Mouse (Mus musculus): Measurements from ENCODE around the gene Gapdhs. TPM values are rescaled to one million over a fixed set of nuclear protein-coding genes. Genes with fewer than 3 reads are reported as not detected.
"Not testable (repeated sequence)": the region's sequence is repeated elsewhere in the genome, so short reads cannot be mapped to it uniquely, and the experiment has no call there.

The Gapdhs gene
- polyA plus RNA-seq (2015; fragmentation: Nextera tagmentation; extraction: Ambion mirVana), result 0.93 and 1.0 TPM in 2 replicates

- not testable (repeated sequence) for H3K4me1 ChIP-seq; H3K27me3 ChIP-seq; H3K4me3 ChIP-seq; H3K9me3 ChIP-seq (replicated peaks); H3K9ac ChIP-seq; H3K4me2 ChIP-seq; H3K27ac ChIP-seq; ATAC-seq
- 71% methylated on average over 2 of the region's 4 CpGs for WGBS
- peaks cover 23% of the 10 kb centered on the region for H3K36me3 ChIP-seq (ENCODE audit: poor library complexity, severe bottlenecking)
Measured at GRCm38 (mm10) chr7:30743617-30744016, at the start of gene Gapdhs. Gene Gapdhs (minus strand): TSS chr7:30743681.

DNA sequence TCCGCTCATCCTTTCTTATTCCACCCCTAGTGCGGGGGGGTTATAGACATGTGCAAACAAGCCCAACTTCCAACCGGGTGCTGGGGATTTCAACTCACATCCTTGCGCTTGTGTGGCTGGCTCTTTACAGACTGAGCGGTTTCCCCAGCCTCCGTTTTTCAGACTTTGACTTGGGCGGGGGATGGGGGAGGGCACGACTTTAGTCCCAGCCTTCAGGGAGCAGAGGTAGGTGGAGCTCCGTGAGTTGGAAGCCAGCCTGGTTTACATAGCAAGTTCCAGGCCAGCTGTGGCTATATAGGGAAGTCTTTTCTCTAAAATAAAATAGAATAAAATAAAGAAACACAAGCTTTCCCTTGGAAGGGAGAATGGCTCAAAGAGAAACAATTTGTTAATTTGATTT lies 48.4 kb upstream of the Gapdhs start:
- ATAC-seq, result no peak
- no peak overlapping the region for H3K4me2 ChIP-seq
- no peaks in the 10 kb centered on the region for H3K36me3 ChIP-seq (ENCODE audit: poor library complexity, severe bottlenecking)
- no peak overlapping the region for H3K9ac ChIP-seq
- H3K9me3 ChIP-seq (replicated peaks), result no peaks in the 10 kb centered on the region
- peaks cover 15% of the 10 kb centered on the region; the same call in 1 of the 2 replicates for H3K27me3 ChIP-seq
- H3K4me1 ChIP-seq, result no peaks in the 10 kb centered on the region
- no peak overlapping the region for H3K27ac ChIP-seq
- 26% methylated on average over 9 of the region's 9 CpGs for WGBS
- H3K4me3 ChIP-seq, result no peak overlapping the region

DNA sequence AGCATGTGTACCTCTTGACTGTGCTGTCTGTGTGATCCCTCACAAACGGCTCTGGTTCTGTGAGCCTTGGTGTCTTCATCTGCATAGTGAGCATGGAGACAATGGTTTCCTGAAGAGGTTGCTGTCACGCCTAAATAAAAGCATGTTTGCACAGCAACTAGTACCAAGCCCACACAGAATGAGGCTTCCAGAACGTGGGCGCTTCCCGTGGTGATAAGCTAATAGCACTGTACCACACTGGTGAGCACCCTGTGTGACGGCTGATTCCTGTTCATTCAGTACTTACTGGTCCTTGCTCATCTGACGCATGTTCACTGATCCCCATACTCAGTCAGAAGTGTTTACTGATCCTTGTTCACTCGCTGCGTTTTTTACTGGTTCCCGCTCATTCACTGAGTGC lies 46.7 kb upstream of the Gapdhs start:
- H3K9ac ChIP-seq, result no peak overlapping the region
- H3K4me2 ChIP-seq, result no peak overlapping the region
- no peaks in the 10 kb centered on the region for H3K9me3 ChIP-seq (replicated peaks)
- no peak overlapping the region for H3K4me3 ChIP-seq
- WGBS, result 83% methylated on average over 10 of the region's 10 CpGs
- peaks cover 17% of the 10 kb centered on the region; the same call in 1 of the 2 replicates for H3K27me3 ChIP-seq
- H3K36me3 ChIP-seq (ENCODE audit: poor library complexity, severe bottlenecking), result no peaks in the 10 kb centered on the region
- H3K4me1 ChIP-seq, result peaks cover 13% of the 10 kb centered on the region
- no peak for ATAC-seq
- no peak overlapping the region for H3K27ac ChIP-seq

- peaks cover 17% of the 10 kb centered on the region; the same call in 1 of the 2 replicates for H3K27me3 ChIP-seq
- H3K4me2 ChIP-seq, result no peak within 1 kb of the TSS
- H3K9ac ChIP-seq, result no peak within 1 kb of the TSS
- H3K36me3 ChIP-seq (ENCODE audit: poor library complexity, severe bottlenecking), result no peaks in the 10 kb centered on the region
- 43% methylated on average over 14 of the region's 15 CpGs for WGBS
- H3K27ac ChIP-seq, result no peak within 1 kb of the TSS
- no peaks in the 10 kb centered on the region for H3K9me3 ChIP-seq (replicated peaks)
- peaks cover 14% of the 10 kb centered on the region for H3K4me1 ChIP-seq
- no peak for ATAC-seq
- no peak within 1 kb of the TSS for H3K4me3 ChIP-seq
Measured at GRCm38 (mm10) chr7:30787377-30788022, 44.0 kb upstream of the Gapdhs start, which contains the start of gene Krtdap. Gene Krtdap (plus strand): TSS chr7:30787896.

GRCm38 (mm10) chr7:30785721-30786546 lies 42.5 kb upstream of the Gapdhs start:
- no peak overlapping the region for H3K27ac ChIP-seq
- H3K27me3 ChIP-seq, result peaks cover 13% of the 10 kb centered on the region; the same call in 1 of the 2 replicates
- no peak overlapping the region for H3K9ac ChIP-seq
- ATAC-seq, result peak; percentile 78
- no peak overlapping the region for H3K4me2 ChIP-seq
- peaks cover 14% of the 10 kb centered on the region for H3K4me1 ChIP-seq
- 38% methylated on average over 13 of the region's 13 CpGs for WGBS
- H3K36me3 ChIP-seq (ENCODE audit: poor library complexity, severe bottlenecking), result no peaks in the 10 kb centered on the region
- H3K4me3 ChIP-seq, result no peak overlapping the region
- no peaks in the 10 kb centered on the region for H3K9me3 ChIP-seq (replicated peaks)

- H3K27me3 ChIP-seq, result peaks cover 13% of the 10 kb centered on the region; the same call in 1 of the 2 replicates
- no peak overlapping the region for H3K9ac ChIP-seq
- H3K36me3 ChIP-seq (ENCODE audit: poor library complexity, severe bottlenecking), result no peaks in the 10 kb centered on the region
- 73% methylated on average over 1 of the region's 1 CpGs for WGBS
- ATAC-seq, result no peak
- no peak overlapping the region for H3K4me2 ChIP-seq
- H3K9me3 ChIP-seq (replicated peaks), result no peaks in the 10 kb centered on the region
- no peak overlapping the region for H3K27ac ChIP-seq
- peaks cover 14% of the 10 kb centered on the region for H3K4me1 ChIP-seq
- H3K4me3 ChIP-seq, result no peak overlapping the region
Measured at GRCm38 (mm10) chr7:30785154-30785553, 41.7 kb upstream of the Gapdhs start.

- no peak overlapping the region for H3K4me3 ChIP-seq
- 86% methylated on average over 3 of the region's 3 CpGs for WGBS
- 0 out of 2 replicates have a peak, but pooled peaks cover 6% of the 10 kb centered on the region for H3K27me3 ChIP-seq
- no peaks in the 10 kb centered on the region for H3K9me3 ChIP-seq (replicated peaks)
- H3K4me2 ChIP-seq, result no peak overlapping the region
- peaks cover 14% of the 10 kb centered on the region for H3K4me1 ChIP-seq
- H3K36me3 ChIP-seq (ENCODE audit: poor library complexity, severe bottlenecking), result no peaks in the 10 kb centered on the region
- no peak for ATAC-seq
- H3K9ac ChIP-seq, result no peak overlapping the region
- H3K27ac ChIP-seq, result no peak overlapping the region
Measured at GRCm38 (mm10) chr7:30782658-30783057, 39.2 kb upstream of the Gapdhs start.

- 70% methylated on average over 4 of the region's 4 CpGs for WGBS
- no peak overlapping the region for H3K4me2 ChIP-seq
- no peaks in the 10 kb centered on the region for H3K36me3 ChIP-seq (ENCODE audit: poor library complexity, severe bottlenecking)
- 0 out of 2 replicates have a peak, but pooled peaks cover under 1% of the 10 kb centered on the region for H3K27me3 ChIP-seq
- H3K9ac ChIP-seq, result no peak overlapping the region
- H3K27ac ChIP-seq, result no peak overlapping the region
- no peak for ATAC-seq
- no peak overlapping the region for H3K4me3 ChIP-seq
- H3K4me1 ChIP-seq, result peaks cover 14% of the 10 kb centered on the region
- H3K9me3 ChIP-seq (replicated peaks), result no peaks in the 10 kb centered on the region
Measured at GRCm38 (mm10) chr7:30781792-30782191, 38.3 kb upstream of the Gapdhs start.

DNA sequence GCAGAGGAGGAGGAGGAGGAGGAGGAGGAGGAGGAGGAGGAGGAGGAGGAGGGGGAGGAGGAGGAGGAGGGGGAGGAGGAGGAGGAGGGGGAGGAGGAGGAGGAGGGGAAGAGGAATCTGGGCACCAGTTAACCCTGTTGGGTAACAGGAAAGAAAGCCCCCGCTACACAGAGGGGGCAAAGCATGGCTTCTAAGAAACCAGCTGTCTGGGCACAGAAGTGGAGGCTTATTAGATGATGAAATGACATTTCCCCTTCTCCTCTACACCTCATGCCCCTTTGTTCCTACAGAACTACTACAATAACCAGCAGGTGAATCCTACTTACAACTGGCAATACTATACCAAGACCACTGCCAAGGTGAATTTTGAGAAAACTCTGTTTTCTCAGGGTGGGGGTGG lies 34.4 kb upstream of the Gapdhs start:
- Histone ChIP-seq H3K36me3 (ENCODE audit: poor library complexity, severe bottlenecking) (no peaks in the 10 kb centered on the region), H3K4me2 (no peak overlapping the region), H3K4me3 (no peak overlapping the region), H3K9ac (no peak overlapping the region), H3K9me3 (replicated peaks) (no peaks in the 10 kb centered on the region), H3K4me1 (no peaks in the 10 kb centered on the region), H3K27me3 (no peaks in the 10 kb centered on the region), H3K27ac (no peak overlapping the region)
- ATAC-seq, result no peak
- WGBS, result 92% methylated on average over 1 of the region's 1 CpGs

DNA sequence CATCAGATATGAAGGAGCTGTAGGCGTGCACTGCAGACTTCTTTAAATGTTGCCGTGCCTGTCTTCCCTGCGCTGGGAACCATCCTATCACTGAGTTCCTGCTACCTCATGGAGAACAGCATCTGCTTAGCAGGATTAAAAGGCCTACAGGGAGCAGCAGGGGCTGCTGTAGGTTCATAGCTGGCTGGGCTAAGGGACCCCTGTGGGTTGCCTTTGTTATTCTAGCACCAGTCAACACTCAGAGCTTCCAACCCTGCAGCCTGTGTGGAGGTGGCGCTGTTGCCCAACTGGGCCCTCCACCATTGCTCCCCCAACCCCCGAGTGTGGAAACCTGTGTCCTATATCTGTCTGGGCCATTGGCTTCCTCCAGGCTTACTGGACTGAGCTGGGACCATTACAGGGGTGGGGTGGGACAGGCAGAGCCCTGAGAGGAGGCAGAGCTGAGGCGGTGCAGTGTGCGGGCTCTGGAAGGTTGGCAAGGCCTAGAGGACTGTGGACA lies 33.6 kb upstream of the Gapdhs start:
- Histone ChIP-seq H3K9me3 (replicated peaks) (no peaks in the 10 kb centered on the region), H3K4me2 (no peak overlapping the region), H3K27ac (no peak overlapping the region), H3K36me3 (ENCODE audit: poor library complexity, severe bottlenecking) (no peaks in the 10 kb centered on the region), H3K4me3 (no peak overlapping the region), H3K4me1 (no peaks in the 10 kb centered on the region), H3K27me3 (no peaks in the 10 kb centered on the region), H3K9ac (no peak overlapping the region)
- 40% methylated on average over 7 of the region's 7 CpGs for WGBS
- no peak for ATAC-seq

DNA sequence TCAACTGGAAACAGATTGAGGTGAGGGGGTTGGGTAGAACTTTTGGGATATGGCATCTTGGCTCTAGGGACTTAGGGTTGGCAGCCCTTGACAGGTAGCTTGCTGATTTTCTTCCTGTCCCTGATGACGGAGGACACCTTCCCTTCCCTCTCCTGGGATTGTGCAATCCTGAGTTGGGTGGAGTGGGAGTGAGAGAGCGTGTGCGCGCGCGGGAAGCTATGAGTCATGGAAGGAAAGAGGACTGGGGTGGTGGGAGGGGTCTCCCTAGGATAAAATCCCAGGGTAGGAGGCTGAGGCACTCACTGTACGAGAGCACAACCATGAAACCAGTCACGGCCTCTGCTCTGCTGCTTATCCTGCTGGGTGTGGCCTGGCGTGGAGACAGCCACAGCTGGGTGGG lies 32.6 kb upstream of the Gapdhs start:
- Histone ChIP-seq H3K27ac (no peak overlapping the region), H3K4me2 (no peak overlapping the region), H3K36me3 (ENCODE audit: poor library complexity, severe bottlenecking) (no peaks in the 10 kb centered on the region), H3K27me3 (no peaks in the 10 kb centered on the region), H3K9me3 (replicated peaks) (no peaks in the 10 kb centered on the region), H3K9ac (no peak overlapping the region), H3K4me3 (no peak overlapping the region), H3K4me1 (no peaks in the 10 kb centered on the region)
- ATAC-seq, result no peak
- 94% methylated on average over 9 of the region's 9 CpGs for WGBS

DNA sequence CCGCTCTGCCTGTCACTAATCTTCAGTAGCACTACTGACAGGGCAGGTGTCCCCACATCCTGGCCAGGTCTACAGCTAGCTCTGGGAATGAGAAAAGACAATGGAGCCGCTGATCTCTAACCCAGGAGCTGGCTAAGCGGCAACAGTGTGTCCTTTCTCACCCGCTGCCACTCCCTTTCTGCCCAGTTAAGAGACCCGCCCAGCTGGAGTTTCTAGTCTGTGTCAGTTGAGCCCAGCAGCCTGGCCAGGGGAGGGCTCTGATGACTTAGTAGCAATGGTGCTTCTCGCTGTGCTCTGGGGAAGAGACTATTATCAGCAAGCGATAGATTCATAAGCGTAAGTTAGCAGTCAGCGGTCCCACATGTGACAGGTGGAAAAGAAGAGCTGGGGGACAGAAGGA lies 25.8 kb upstream of the Gapdhs start:
- no peaks in the 10 kb centered on the region for H3K9me3 ChIP-seq (replicated peaks)
- H3K27ac ChIP-seq, result no peak overlapping the region
- no peak overlapping the region for H3K4me3 ChIP-seq
- H3K4me1 ChIP-seq, result no peaks in the 10 kb centered on the region
- no peak overlapping the region for H3K4me2 ChIP-seq
- H3K36me3 ChIP-seq (ENCODE audit: poor library complexity, severe bottlenecking), result no peaks in the 10 kb centered on the region
- H3K9ac ChIP-seq, result no peak overlapping the region
- 0 out of 2 replicates have a peak, but pooled peaks cover 7% of the 10 kb centered on the region for H3K27me3 ChIP-seq
- ATAC-seq, result no peak
- WGBS, result 35% methylated on average over 9 of the region's 9 CpGs

All from forebrain, embryonic 13.5 days (tissue).